8 mouse cellular contexts compared by ENCODE assay signal in genomic region chr1:184732556-184733049, GRCm38 (mm10). TPM values are rescaled to one million over a fixed set of nuclear protein-coding genes. Genes with fewer than 3 reads are reported as not detected.
DNase-seq lines count a peak whose midpoint lies in the region; ATAC-seq and TF ChIP-seq lines count a peak whose summit lies in the region.

Gene Hlx (minus strand): TSS chr1:184732619.

- H3K27ac ChIP-seq in layer of hippocampus, adult 2 months: peak within 1 kb of the TSS; percentile 78
- peak within 1 kb of the TSS; percentile 67; the same call in 1 of the 2 replicates for H3K27ac ChIP-seq in cortical plate, adult 2 months (ENCODE audit: insufficient read depth, low read length)
- peak within 1 kb of the TSS; percentile 100 for H3K27ac ChIP-seq in intestine, embryonic 14.5 days (ENCODE audit: low read depth)
- H3K27ac ChIP-seq in neural tube, embryonic 13.5 days (replicated peaks): peak within 1 kb of the TSS; percentile 70

- no peak for TF ChIP-seq POLR2A in cortical plate, adult 2 months (IDR thresholded peaks at IDR 0.05; ENCODE audit: extremely low read depth, insufficient read depth, low read length)

- no peaks in the 10 kb centered on the region for H3K4me1 ChIP-seq in cortical plate, adult 2 months (ENCODE audit: control insufficient read depth, insufficient read depth, low read length)
- H3K4me1 ChIP-seq in intestine, embryonic 14.5 days (replicated peaks; ENCODE audit: control insufficient read depth, insufficient read depth, low read length): peaks cover 17% of the 10 kb centered on the region
- H3K4me1 ChIP-seq in neural tube, embryonic 13.5 days (replicated peaks): peaks cover 20% of the 10 kb centered on the region

- no peak for DNase-seq in layer of hippocampus, adult 2 months (ENCODE audit: low spot score in 2 of 2)
- no peak for DNase-seq in layer of hippocampus, postnatal 25 days (ENCODE audit: extremely low spot score in 1 of 2, low spot score in 1 of 2)
- peak; percentile 56 to 84 for DNase-seq in gastrocnemius, postnatal 36 days
- DNase-seq in intestine, embryonic 14.5 days (ENCODE audit: low spot score): peak; percentile 90
- peak; percentile 78 to 83 for DNase-seq in lung, adult 18-20 months
- no peak for DNase-seq in frontal cortex, postnatal 14 days (ENCODE audit: low spot score in 2 of 2)

- WGBS in intestine, embryonic 14.5 days: under 1% methylated on average over 32 of the region's 32 CpGs
- WGBS in neural tube, embryonic 13.5 days: 0% methylated on average over 32 of the region's 32 CpGs

- peak; percentile 87 for ATAC-seq in intestine, embryonic 14.5 days (replicated peaks; ENCODE audit: low FRiP score, low TSS enrichment, low read depth)
- peak; percentile 73 for ATAC-seq in neural tube, embryonic 13.5 days (ENCODE audit: low read depth)

- H3K9me3 ChIP-seq in intestine, embryonic 14.5 days (ENCODE audit: control insufficient read depth, low read length): no peaks in the 10 kb centered on the region
- no peaks in the 10 kb centered on the region for H3K9me3 ChIP-seq in neural tube, embryonic 13.5 days

- no peak for TF ChIP-seq CTCF in layer of hippocampus, adult 2 months (conservative IDR thresholded peaks at IDR 0.05)
- no peak for TF ChIP-seq CTCF in cortical plate, adult 2 months (IDR thresholded peaks at IDR 0.05; ENCODE audit: extremely low read depth, insufficient read depth, low read length)

- intact Hi-C loops in gastrocnemius, postnatal 36 days (cut with DNase I): loop anchor here (5.0 kb wide), 1 partner anchor 60 kb away; no protein-coding TSS in a partner anchor

- H3K27me3 ChIP-seq in intestine, embryonic 14.5 days (replicated peaks; ENCODE audit: control insufficient read depth, insufficient read depth, low read length): peaks cover 28% of the 10 kb centered on the region
- peaks cover 96% of the 10 kb centered on the region for H3K27me3 ChIP-seq in neural tube, embryonic 13.5 days

- H3K4me2 ChIP-seq in intestine, embryonic 14.5 days (ENCODE audit: low read length): peak within 1 kb of the TSS; percentile 73
- peak within 1 kb of the TSS; percentile 59 for H3K4me2 ChIP-seq in neural tube, embryonic 13.5 days

- peak within 1 kb of the TSS; percentile 99 for H3K9ac ChIP-seq in intestine, embryonic 14.5 days (ENCODE audit: low read length)
- H3K9ac ChIP-seq in neural tube, embryonic 13.5 days: peak within 1 kb of the TSS; percentile 64

- peaks cover 18% of the 10 kb centered on the region; the same call in 1 of the 2 replicates for H3K36me3 ChIP-seq in intestine, embryonic 14.5 days (ENCODE audit: control insufficient read depth, insufficient read depth, low read length)
- H3K36me3 ChIP-seq in neural tube, embryonic 13.5 days: no peaks in the 10 kb centered on the region

- peak within 1 kb of the TSS; percentile 54 for H3K4me3 ChIP-seq in layer of hippocampus, adult 2 months
- H3K4me3 ChIP-seq in cortical plate, adult 2 months (ENCODE audit: insufficient read depth, low read length): peak within 1 kb of the TSS; percentile 28
- H3K4me3 ChIP-seq in intestine, embryonic 14.5 days (ENCODE audit: low read depth, low read length): peak within 1 kb of the TSS; percentile 88
- H3K4me3 ChIP-seq in neural tube, embryonic 13.5 days: peak within 1 kb of the TSS; percentile 43

RNA-seq across cellular contexts. Expression of gene Hlx, which starts in this region (rescaled TPM):
- total RNA-seq in layer of hippocampus, adult 2 months (2021): 1 to 10 TPM; 1.4 to 1.6 TPM
- total RNA-seq in layer of hippocampus, postnatal 25 days (2021): 1 to 10 TPM; 1.5 TPM
- polyA plus RNA-seq in cortical plate, adult 2 months (2012; rRNA removed): 0.75 and 0.95 TPM in 2 replicates
- 10 to 100 TPM in 1 of 2 experiments, 1 to 10 TPM in 1; 9.6 to 11.6 TPM for total RNA-seq in gastrocnemius, postnatal 36 days (2021)
- 49.3 and 53.4 TPM in 2 replicates for polyA plus RNA-seq in intestine, embryonic 14.5 days (2014; fragmentation: Nextera tagmentation; extraction: Ambion mirVana)
- polyA plus RNA-seq in neural tube, embryonic 13.5 days (2015; fragmentation: Nextera tagmentation; extraction: Ambion mirVana): 4.1 and 5.1 TPM in 2 replicates

Comparison
In these comparisons a context has a peak if more than half of its experiments do, and no peak if none do; other contexts are left out.
1. RNA of gene Hlx (total RNA-seq): 9.6 to 11.6 TPM in gastrocnemius, postnatal 36 days; 1.4 to 1.6 TPM in layer of hippocampus, adult 2 months and 1.5 TPM in layer of hippocampus, postnatal 25 days; every median in the first group is over 4 times any median in the second.
2. DNase-seq: peak in gastrocnemius, postnatal 36 days (2 of 2), intestine, embryonic 14.5 days (single experiment) and lung, adult 18-20 months (2 of 2); none in layer of hippocampus, adult 2 months (0 of 2), layer of hippocampus, postnatal 25 days (0 of 2) and frontal cortex, postnatal 14 days (0 of 2).
3. H3K4me3 ChIP-seq: peak in every context shown above with its lines; median percentile 88 in intestine, embryonic 14.5 days; 54 in layer of hippocampus, adult 2 months; 43 in neural tube, embryonic 13.5 days; 28 in cortical plate, adult 2 months.
4. Peak in every context shown above with its lines, with median percentiles within 50 percentile points of each other: H3K27ac ChIP-seq.